Mouse (Mus musculus) forebrain, postnatal 0 days (tissue): ENCODE results near the gene S100a14. TPM values are rescaled to one million over a fixed set of nuclear protein-coding genes. Genes with fewer than 3 reads are reported as not detected.
A peak's percentile ranks its signal among the peaks of the same experiment; 100 is the strongest.

ENCODE experiments used
- ATAC-seq: fragments of 200-750 bp; cut with Nextera tagmentation; 2 replicates; pipeline ENCODE4 v1.8.0; 2017; ENCODE audit warnings: mild to moderate bottlenecking, moderate library complexity
- DNase-seq: peaks from one replicate; pipeline ENCODE4 v3.0.0-alpha.2; 2015
- H3K27ac ChIP-seq: fragments of 300-500 bp; sonication (generic); 2 replicates; pipeline ENCODE4 v1.5.1; 2014; ENCODE audit warnings: low read depth, mild to moderate bottlenecking, antibody characterized with exemption, low read length, moderate library complexity, mixed read lengths
- H3K27me3 ChIP-seq: fragments of 300-500 bp; sonication (generic); 2 replicates; pipeline ENCODE4 v1.6.1; 2014; ENCODE audit warnings: mild to moderate bottlenecking, low read length, mixed read lengths; ENCODE audit not compliant: insufficient read depth
- H3K36me3 ChIP-seq: fragments of 300-500 bp; sonication (generic); 2 replicates; pipeline ENCODE4 v1.6.1; 2014; ENCODE audit warnings: mild to moderate bottlenecking, moderate library complexity; ENCODE audit not compliant: insufficient read depth
- H3K4me1 ChIP-seq: fragments of 300-500 bp; sonication (generic); 2 replicates; pipeline ENCODE4 v1.6.1; 2014; ENCODE audit warnings: antibody characterized with exemption; ENCODE audit not compliant: insufficient read depth
- H3K4me2 ChIP-seq: fragments of 300-500 bp; sonication (generic); 2 replicates; pipeline ENCODE4 v1.6.1; 2014; ENCODE audit warnings: low read depth, mild to moderate bottlenecking, moderate library complexity
- H3K4me3 ChIP-seq: fragments of 300-500 bp; sonication (generic); 2 replicates; pipeline ENCODE4 v1.5.1; 2014; ENCODE audit warnings: low read depth, low read length, mixed read lengths
- H3K9ac ChIP-seq: fragments of 300-500 bp; sonication (generic); 2 replicates; pipeline ENCODE4 v1.6.1; 2014; ENCODE audit warnings: mild to moderate bottlenecking
- H3K9me3 ChIP-seq: fragments of 300-500 bp; sonication (generic); 2 replicates; pipeline ENCODE4 v1.6.1; 2016; ENCODE audit warnings: low read length
- CTCF ChIP-seq: sonication (generic); IDR thresholded peaks from 2 replicates; pipeline ENCODE4 v1.5.1; 2016; ENCODE audit warnings: antibody characterized with exemption, control low read depth, low read depth
- WGBS: fragments of 180-500 bp; shearing (Covaris S2); extraction: QIAGEN DNeasy Blood & Tissue Kit; methylation state at CpG from one replicate; pipeline ENCODE4 v1.1.7; 2014; 5-methylcytosine and 5-hydroxymethylcytosine counted together
- polyA plus RNA-seq: library from polyadenylated mRNA; unstranded; fragments of >200 nt; fragmentation: Nextera tagmentation; extraction: Ambion mirVana; gene quantifications from 2 replicates; pipeline ENCODE4 v1.2.1, GENCODE M21; 2015
- total RNA-seq: library from RNA; depleted of rRNA; stranded (reverse); fragments of >200 nt; gene quantifications from 2 replicates; pipeline ENCODE4 v1.2.3, GENCODE M21; 2014

The S100a14 gene
- total and polyA plus RNA-seq, 2 experiments from 2014 or later: not detected

DNA sequence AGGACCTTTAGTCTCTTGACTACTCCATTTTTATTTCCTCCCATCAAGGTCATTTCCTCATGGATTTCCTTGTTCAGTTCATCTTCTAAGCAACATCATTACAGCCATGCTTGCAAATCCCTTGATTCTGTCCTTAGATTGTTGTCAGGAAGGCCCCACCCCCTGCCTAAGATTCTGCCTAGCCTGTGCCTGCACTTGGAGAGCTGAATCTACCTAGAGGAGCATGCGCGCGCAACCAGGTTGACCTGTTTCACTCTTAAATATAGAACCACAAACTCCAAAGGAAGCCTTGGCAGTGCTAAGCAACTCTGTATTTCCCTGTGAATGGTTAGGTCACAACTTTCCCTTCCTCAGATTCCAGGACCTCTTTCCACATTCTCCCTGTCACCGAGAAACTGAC, 8.9 kb upstream of the S100a14 start:
- no peak overlapping the region for H3K9ac ChIP-seq
- WGBS: 83% methylated on average over 4 of the region's 4 CpGs
- ATAC-seq: no peak
- H3K9me3 ChIP-seq: no peaks in the 10 kb centered on the region
- H3K4me3 ChIP-seq: no peak overlapping the region
- H3K27me3 ChIP-seq: peaks cover 18% of the 10 kb centered on the region; the same call in 1 of the 2 replicates
- no peak overlapping the region for H3K4me2 ChIP-seq
- no peak for DNase-seq
- 0 out of 2 replicates have a peak, but pooled peaks cover 9% of the 10 kb centered on the region for H3K4me1 ChIP-seq
- no peak overlapping the region for H3K27ac ChIP-seq
- TF ChIP-seq CTCF: no peak
- H3K36me3 ChIP-seq: no peaks in the 10 kb centered on the region

DNA sequence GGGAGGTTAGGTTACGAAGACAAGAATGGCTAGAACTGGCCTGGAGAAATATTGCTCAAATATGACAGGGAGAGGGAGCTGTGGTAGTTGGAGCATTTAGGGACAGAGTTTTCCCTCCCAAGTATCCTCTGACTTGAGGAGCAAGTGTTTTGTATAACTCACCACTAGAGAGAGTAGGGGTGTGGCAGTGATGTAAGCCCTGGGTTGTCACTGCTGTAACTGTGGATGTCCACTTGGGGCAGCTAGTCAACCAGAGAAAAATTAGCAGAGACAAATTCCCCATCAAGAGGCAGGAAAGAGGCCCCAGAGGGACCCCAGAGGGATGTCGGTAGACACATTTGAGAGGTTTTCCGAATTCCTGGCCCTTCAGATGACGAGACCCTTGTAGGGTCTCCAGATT, 1.2 kb upstream of the S100a14 start:
- Histone ChIP-seq H3K4me2 (no peak overlapping the region), H3K36me3 (no peaks in the 10 kb centered on the region), H3K27me3 (no peaks in the 10 kb centered on the region), H3K4me3 (no peak overlapping the region), H3K9ac (no peak overlapping the region), H3K9me3 (no peaks in the 10 kb centered on the region), H3K4me1 (no peaks in the 10 kb centered on the region), H3K27ac (no peak overlapping the region)
- DNase-seq (peak; percentile 36), ATAC-seq (peak; percentile 58)
- peak; percentile 69 for TF ChIP-seq CTCF
- 68% methylated on average over 4 of the region's 4 CpGs for WGBS

DNA sequence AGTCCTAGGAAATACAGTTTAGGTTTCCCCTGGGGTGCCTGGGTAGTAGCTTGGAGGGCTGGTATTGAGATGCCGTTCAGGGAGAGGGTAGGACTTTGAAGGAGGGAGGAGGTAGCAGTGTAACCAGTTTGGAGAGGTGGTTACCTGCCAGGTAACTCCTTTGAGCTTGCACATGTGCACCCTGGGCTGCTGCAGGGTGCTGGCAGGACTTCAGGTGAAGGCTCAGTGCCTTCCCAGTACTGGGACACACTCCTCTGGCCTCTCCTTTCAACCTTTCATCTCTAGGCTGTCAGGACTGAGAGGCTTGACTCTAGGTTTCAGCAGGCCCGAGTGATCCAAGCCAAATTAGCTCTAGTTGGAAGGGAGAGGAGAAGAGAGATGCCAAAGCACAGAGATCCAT, 580 bp upstream of the S100a14 start:
- H3K36me3 ChIP-seq: no peaks in the 10 kb centered on the region
- DNase-seq: no peak
- no peak for TF ChIP-seq CTCF
- no peaks in the 10 kb centered on the region for H3K9me3 ChIP-seq
- no peaks in the 10 kb centered on the region for H3K27me3 ChIP-seq
- no peak overlapping the region for H3K27ac ChIP-seq
- 71% methylated on average over 2 of the region's 2 CpGs for WGBS
- no peak overlapping the region for H3K9ac ChIP-seq
- ATAC-seq: no peak
- H3K4me1 ChIP-seq: no peaks in the 10 kb centered on the region
- H3K4me3 ChIP-seq: no peak overlapping the region
- no peak overlapping the region for H3K4me2 ChIP-seq

DNA sequence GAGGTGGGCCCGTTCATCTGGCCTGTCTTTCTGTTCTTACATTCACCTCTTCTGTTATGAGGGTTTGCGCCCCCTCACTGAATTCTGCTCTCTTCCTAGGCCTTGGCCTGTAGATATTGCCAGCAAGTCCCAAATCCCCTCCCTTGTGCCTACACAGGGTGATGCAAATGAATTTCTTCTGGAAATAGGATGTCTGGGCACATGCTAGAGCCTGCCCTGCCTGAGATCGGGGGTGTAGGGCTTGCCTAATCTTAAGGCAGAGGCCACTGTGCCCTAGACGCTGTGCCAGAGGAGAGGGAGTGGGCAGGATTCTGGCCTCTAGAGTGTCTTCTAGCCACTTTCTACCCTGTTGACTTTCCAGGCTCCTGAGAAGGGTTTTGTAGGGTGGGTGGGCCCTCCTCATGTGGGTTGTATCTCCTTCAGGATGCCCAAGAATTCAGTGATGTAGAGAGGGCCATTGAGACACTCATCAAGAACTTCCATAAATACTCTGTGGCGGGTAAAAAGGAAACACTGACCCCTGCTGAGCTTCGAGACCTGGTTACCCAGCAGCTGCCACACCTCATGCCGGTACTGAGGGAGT, 726 bp downstream of the S100a14 start:
- no peaks in the 10 kb centered on the region for H3K9me3 ChIP-seq
- no peak overlapping the region for H3K4me2 ChIP-seq
- TF ChIP-seq CTCF: no peak
- no peaks in the 10 kb centered on the region for H3K4me1 ChIP-seq
- ATAC-seq (no peak), DNase-seq (no peak)
- H3K36me3 ChIP-seq: no peaks in the 10 kb centered on the region
- H3K27me3 ChIP-seq: no peaks in the 10 kb centered on the region
- H3K4me3 ChIP-seq: no peak overlapping the region
- no peak overlapping the region for H3K27ac ChIP-seq
- 92% methylated on average over 7 of the region's 7 CpGs for WGBS
- H3K9ac ChIP-seq: no peak overlapping the region

DNA sequence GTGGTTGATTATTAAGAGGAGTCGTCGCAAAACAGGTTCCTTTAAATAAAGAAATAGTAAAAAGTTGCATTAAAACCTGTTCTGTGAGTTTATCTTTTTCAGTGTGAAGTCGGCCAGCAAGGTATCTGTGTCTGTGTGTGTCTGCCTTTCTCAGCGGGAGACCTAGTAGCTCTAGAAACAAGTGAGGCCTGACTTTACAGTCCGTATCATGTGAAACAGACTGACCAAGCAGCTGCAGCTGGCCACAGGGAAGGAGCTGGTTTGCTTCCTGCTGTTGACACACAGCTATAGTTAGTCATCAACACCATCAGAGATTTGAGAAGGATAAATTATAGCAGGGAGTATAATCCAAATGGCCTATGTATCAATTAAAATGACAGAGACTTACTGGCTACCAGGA, 5.1 kb downstream of the S100a14 start:
- no peaks in the 10 kb centered on the region for H3K9me3 ChIP-seq
- no peak overlapping the region for H3K4me2 ChIP-seq
- no peak overlapping the region for H3K27ac ChIP-seq
- ATAC-seq (no peak), DNase-seq (no peak)
- TF ChIP-seq CTCF: no peak
- H3K27me3 ChIP-seq: no peaks in the 10 kb centered on the region
- H3K4me1 ChIP-seq: no peaks in the 10 kb centered on the region
- WGBS: 80% methylated on average over 5 of the region's 5 CpGs
- no peaks in the 10 kb centered on the region for H3K36me3 ChIP-seq
- H3K4me3 ChIP-seq: no peak overlapping the region
- no peak overlapping the region for H3K9ac ChIP-seq

DNA sequence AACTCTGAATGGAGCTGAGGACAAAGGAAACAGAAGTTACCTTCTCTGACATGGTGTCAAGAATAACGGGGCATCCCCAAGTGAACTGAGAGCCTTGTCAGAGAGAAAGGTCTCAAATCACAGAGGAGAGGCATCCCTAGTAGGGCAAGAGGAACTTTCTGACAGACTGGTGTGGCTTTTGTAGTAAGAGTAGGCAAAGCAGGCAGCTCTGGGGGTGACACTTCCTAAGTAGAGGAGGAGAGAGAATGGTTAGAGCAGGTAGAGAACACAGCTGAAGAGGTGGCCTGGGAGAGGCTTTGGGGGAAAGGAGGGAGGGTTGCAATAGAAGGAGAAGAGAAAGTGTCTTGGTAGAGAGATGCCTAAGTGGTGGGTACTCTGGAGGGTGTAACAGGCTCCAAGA, 8.8 kb downstream of the S100a14 start:
- no peak for DNase-seq
- 77% methylated on average over 1 of the region's 1 CpGs for WGBS
- Histone ChIP-seq H3K9ac (no peak overlapping the region), H3K9me3 (no peaks in the 10 kb centered on the region), H3K36me3 (no peaks in the 10 kb centered on the region), H3K4me3 (no peak overlapping the region), H3K27ac (no peak overlapping the region), H3K4me1 (no peaks in the 10 kb centered on the region), H3K27me3 (no peaks in the 10 kb centered on the region), H3K4me2 (no peak overlapping the region)
- no peak for ATAC-seq
- TF ChIP-seq CTCF: no peak

DNA sequence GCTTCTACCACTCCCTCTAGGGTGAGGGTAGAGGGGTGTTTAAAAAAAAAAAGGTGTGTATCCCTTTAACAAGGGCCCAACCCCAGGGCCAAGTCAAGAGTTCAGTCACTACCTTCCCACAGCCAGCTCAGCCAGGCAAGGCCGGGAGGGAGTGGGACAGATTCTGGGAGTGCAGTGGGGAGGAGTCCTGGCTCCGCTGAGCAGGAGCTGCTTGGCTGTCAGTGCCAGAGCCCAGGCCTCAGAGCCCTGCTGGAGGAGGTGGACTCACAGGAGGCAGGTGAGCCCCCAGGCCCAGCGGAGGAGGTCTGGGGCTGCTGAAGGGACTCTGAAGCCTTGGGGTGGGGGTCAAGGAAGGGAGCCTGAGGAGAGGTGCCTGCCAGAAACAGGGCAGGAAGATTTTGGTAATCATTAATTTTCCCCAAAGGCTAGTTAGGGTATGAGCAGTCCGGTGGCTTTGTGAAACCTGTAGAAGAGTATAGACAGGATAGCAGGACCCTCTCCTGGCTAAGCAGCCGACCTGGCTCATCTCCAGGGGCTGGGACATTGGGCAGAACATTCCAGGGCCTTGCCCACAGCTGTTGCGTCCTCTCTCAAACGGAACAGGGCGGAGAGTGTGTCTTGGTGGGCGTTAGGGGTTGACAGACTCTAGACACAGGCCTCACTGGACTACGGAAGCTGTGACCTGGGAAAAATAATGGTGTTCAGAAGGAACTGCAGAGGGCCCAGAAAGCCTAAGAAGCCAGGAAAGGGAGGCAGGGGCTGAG, 10.7 kb downstream of the S100a14 start, which contains the start of gene S100a16:
Gene S100a16, plus strand, starts transcription at position 114 of the 764 bp plus-strand sequence.
- Histone ChIP-seq H3K27me3 (no peaks in the 10 kb centered on the region), H3K4me2 (peak within 1 kb of the TSS; percentile 13; the same call in 1 of the 2 replicates), H3K9me3 (no peaks in the 10 kb centered on the region), H3K36me3 (no peaks in the 10 kb centered on the region), H3K4me1 (0 out of 2 replicates have a peak, but pooled peaks cover 4% of the 10 kb centered on the region), H3K27ac (no peak within 1 kb of the TSS), H3K9ac (peak within 1 kb of the TSS; percentile 1; the same call in 1 of the 2 replicates), H3K4me3 (no peak within 1 kb of the TSS)
- no peak for TF ChIP-seq CTCF
- ATAC-seq: peak; percentile 61; the same call in 1 of the 2 replicates
- 46% methylated on average over 10 of the region's 10 CpGs for WGBS
- no peak for DNase-seq
